Mouse (Mus musculus) heart, postnatal 0 days (tissue): ENCODE data around the gene F2rl3. TPM values are rescaled to one million over a fixed set of nuclear protein-coding genes. Genes with fewer than 3 reads are reported as not detected.

Source experiments
- ATAC-seq: fragments of 200-750 bp; cut with Nextera tagmentation; 2 replicates; pipeline ENCODE4 v1.8.0; 2017; ENCODE audit warnings: low read depth, moderate number of reproducible peaks, moderate library complexity; ENCODE audit not compliant: insufficient read depth
- DNase-seq: peaks from one replicate; pipeline ENCODE4 v3.0.0-alpha.2; 2016; ENCODE audit warnings: low spot score
- H3K27ac ChIP-seq: fragments of 300-500 bp; sonication (generic); 2 replicates; pipeline ENCODE4 v1.5.1; 2014; ENCODE audit warnings: low read depth, mild to moderate bottlenecking
- H3K27me3 ChIP-seq: fragments of 300-500 bp; sonication (generic); 2 replicates; pipeline ENCODE4 v1.6.1; 2014; ENCODE audit warnings: low read length, mixed read lengths; ENCODE audit not compliant: control insufficient read depth, insufficient read depth
- H3K36me3 ChIP-seq: fragments of 300-500 bp; sonication (generic); replicated peaks from 2 replicates; pipeline ENCODE4 v1.6.1; 2014; ENCODE audit warnings: low read length, mixed read lengths; ENCODE audit not compliant: control insufficient read depth, insufficient read depth
- H3K4me1 ChIP-seq: fragments of 300-500 bp; sonication (generic); 2 replicates; pipeline ENCODE4 v1.6.1; 2014; ENCODE audit warnings: antibody characterized with exemption; ENCODE audit not compliant: control insufficient read depth, insufficient read depth
- H3K4me2 ChIP-seq: fragments of 300-500 bp; sonication (generic); 2 replicates; pipeline ENCODE4 v1.6.1; 2014; ENCODE audit warnings: low read depth, mild to moderate bottlenecking, low read length, moderate library complexity
- H3K4me3 ChIP-seq: fragments of 300-500 bp; sonication (generic); 2 replicates; pipeline ENCODE4 v1.5.1; 2014; ENCODE audit warnings: low read depth, low read length
- H3K9ac ChIP-seq: fragments of 300-500 bp; sonication (generic); replicated peaks from 2 replicates; pipeline ENCODE4 v1.6.1; 2014; ENCODE audit warnings: low read depth, low read length, mixed read lengths
- H3K9me3 ChIP-seq: fragments of 300-500 bp; sonication (generic); replicated peaks from 2 replicates; pipeline ENCODE4 v1.6.1; 2016; ENCODE audit warnings: low read length; ENCODE audit not compliant: control insufficient read depth
- CTCF ChIP-seq: IDR thresholded peaks from 2 replicates; pipeline ENCODE4 v1.5.1; 2016; ENCODE audit warnings: antibody characterized with exemption, control low read depth, low read depth
- EP300 ChIP-seq: IDR thresholded peaks from 2 replicates; pipeline ENCODE4 v1.6.1; 2016; ENCODE audit warnings: antibody characterized with exemption, low read depth
- WGBS: fragments of 180-500 bp; shearing (Covaris S2); extraction: QIAGEN DNeasy Blood & Tissue Kit; methylation state at CpG from one replicate; pipeline ENCODE4 v1.1.7; 2014; 5-methylcytosine and 5-hydroxymethylcytosine counted together
- polyA plus RNA-seq: library from polyadenylated mRNA; unstranded; fragments of >200 nt; fragmentation: Nextera tagmentation; extraction: Ambion mirVana; gene quantifications from 2 replicates; pipeline ENCODE4 v1.2.1, GENCODE M21; 2015
- total RNA-seq: library from RNA; depleted of rRNA; stranded (reverse); fragments of >200 nt; gene quantifications from 2 replicates; pipeline ENCODE4 v1.2.3, GENCODE M21; 2014; ENCODE audit warnings: low replicate concordance

F2rl3 gene
- total and polyA plus RNA-seq, 2 experiments from 2014 or later: 0.46 to 1.8 TPM

- no peak overlapping the region for H3K27ac ChIP-seq
- H3K9me3 ChIP-seq: no peaks in the 10 kb centered on the region
- DNase-seq (no peak), ATAC-seq (no peak)
- no peak overlapping the region for H3K4me3 ChIP-seq
- H3K27me3 ChIP-seq: no peaks in the 10 kb centered on the region
- peaks cover 62% of the 10 kb centered on the region for H3K36me3 ChIP-seq
- no peak overlapping the region for H3K9ac ChIP-seq
- no peak for TF ChIP-seq EP300
- TF ChIP-seq CTCF: no peak
- peaks cover 3% of the 10 kb centered on the region; the same call in 1 of the 2 replicates for H3K4me1 ChIP-seq
- 95% methylated on average over 35 of the region's 35 CpGs for WGBS
- H3K4me2 ChIP-seq: no peak overlapping the region
Observed at GRCm38 (mm10) chr8:72756771-72757390, 4.8 kb upstream of the F2rl3 start.

DNA sequence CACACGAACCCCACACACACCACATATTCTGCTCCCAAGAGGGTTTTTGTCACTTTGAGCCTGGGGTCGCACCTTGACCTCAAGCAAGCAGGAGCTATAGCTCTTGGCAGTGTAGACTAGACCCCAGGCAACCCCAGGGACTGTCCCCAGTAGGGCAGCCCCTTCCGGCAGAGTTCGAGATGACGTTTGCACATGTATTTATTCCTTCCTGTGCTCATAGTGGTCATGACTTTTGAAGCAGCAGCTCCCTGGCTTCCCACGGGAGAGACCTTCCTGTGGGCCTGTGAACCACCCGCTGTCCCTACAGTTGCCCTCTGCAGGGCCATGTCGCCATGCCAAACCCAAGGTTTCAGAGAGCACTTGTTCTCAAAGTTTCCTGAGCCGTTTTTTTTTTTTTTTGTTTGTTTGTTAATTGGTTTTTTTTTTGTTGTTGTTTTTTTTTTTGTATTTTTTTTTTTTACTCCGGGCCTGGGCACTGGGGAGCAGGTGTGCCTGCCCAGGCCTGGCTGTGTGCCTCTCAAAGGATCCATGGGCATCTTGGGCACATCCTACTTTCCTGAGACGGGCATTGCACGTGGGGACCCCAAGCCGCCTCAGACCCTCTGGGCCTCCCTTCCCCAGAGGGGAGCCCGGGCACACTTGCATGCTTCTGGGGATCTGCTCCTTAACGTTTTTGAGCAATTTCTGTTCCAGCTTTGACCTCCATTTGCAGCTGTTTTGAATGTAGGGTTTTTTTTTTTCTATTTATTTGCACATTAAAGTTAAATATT, 4.1 kb upstream of the F2rl3 start:
- DNase-seq (no peak), ATAC-seq (no peak)
- Histone ChIP-seq H3K27me3 (no peaks in the 10 kb centered on the region), H3K4me3 (no peak overlapping the region), H3K27ac (no peak overlapping the region), H3K9me3 (no peaks in the 10 kb centered on the region), H3K4me1 (peaks cover 3% of the 10 kb centered on the region; the same call in 1 of the 2 replicates), H3K4me2 (no peak overlapping the region), H3K36me3 (peaks cover 55% of the 10 kb centered on the region), H3K9ac (no peak overlapping the region)
- TF ChIP-seq CTCF: no peak
- no peak for TF ChIP-seq EP300
- 88% methylated on average over 15 of the region's 15 CpGs for WGBS

- Histone ChIP-seq H3K9ac (no peak overlapping the region), H3K4me3 (no peak overlapping the region), H3K4me1 (peaks cover 3% of the 10 kb centered on the region; the same call in 1 of the 2 replicates), H3K36me3 (peaks cover 48% of the 10 kb centered on the region), H3K9me3 (no peaks in the 10 kb centered on the region), H3K4me2 (no peak overlapping the region), H3K27me3 (no peaks in the 10 kb centered on the region), H3K27ac (no peak overlapping the region)
- ATAC-seq (no peak), DNase-seq (no peak)
- no peak for TF ChIP-seq EP300
- TF ChIP-seq CTCF: 0 out of 2 replicates have a peak, but pooled peaks have one; percentile 6
Observed at GRCm38 (mm10) chr8:72758310-72758709, 3.4 kb upstream of the F2rl3 start.

- Histone ChIP-seq H3K36me3 (peaks cover 35% of the 10 kb centered on the region), H3K4me1 (peaks cover 3% of the 10 kb centered on the region; the same call in 1 of the 2 replicates), H3K27me3 (no peaks in the 10 kb centered on the region), H3K27ac (no peak overlapping the region), H3K9ac (no peak overlapping the region), H3K4me3 (no peak overlapping the region), H3K9me3 (no peaks in the 10 kb centered on the region), H3K4me2 (no peak overlapping the region)
- WGBS: 85% methylated on average over 3 of the region's 3 CpGs
- DNase-seq (no peak), ATAC-seq (no peak)
- TF ChIP-seq EP300 (no peak), CTCF (no peak)
Observed at GRCm38 (mm10) chr8:72760216-72760615, 1.5 kb upstream of the F2rl3 start.

GRCm38 (mm10) chr8:72762306-72762705, 626 bp downstream of the F2rl3 start:
- no peak overlapping the region for H3K4me3 ChIP-seq
- TF ChIP-seq CTCF: no peak
- no peak for TF ChIP-seq EP300
- ATAC-seq (no peak), DNase-seq (no peak)
- WGBS: 84% methylated on average over 12 of the region's 12 CpGs
- peak overlapping the region; percentile 31; the same call in 1 of the 2 replicates for H3K4me2 ChIP-seq
- H3K4me1 ChIP-seq: peaks cover 3% of the 10 kb centered on the region; the same call in 1 of the 2 replicates
- H3K9ac ChIP-seq: no peak overlapping the region
- no peaks in the 10 kb centered on the region for H3K27me3 ChIP-seq
- H3K27ac ChIP-seq: peak overlapping the region; percentile 57
- H3K36me3 ChIP-seq: peaks cover 14% of the 10 kb centered on the region; the same call in 1 of the 2 replicates
- no peaks in the 10 kb centered on the region for H3K9me3 ChIP-seq
